19 mouse cellular contexts compared by ENCODE assay signal in the genomic region with DNA sequence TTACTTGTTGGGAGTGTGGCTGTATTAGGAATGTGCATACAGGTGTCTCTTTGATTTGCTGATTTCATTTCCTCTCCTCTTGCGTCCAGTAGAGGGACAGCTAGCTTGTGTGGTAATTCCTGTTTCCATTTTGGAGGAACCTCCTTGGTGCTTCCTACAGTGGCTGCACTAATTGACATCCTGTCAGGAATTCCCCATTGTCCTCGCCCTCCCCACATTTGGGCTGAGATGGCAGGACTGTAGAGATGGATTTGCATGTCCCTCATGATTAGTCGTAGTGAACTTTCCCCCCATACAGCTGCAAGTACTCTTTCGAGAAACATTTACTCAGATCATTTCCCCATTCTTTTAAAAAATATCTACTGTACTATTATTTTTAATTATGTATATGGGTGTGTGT. TPM values are rescaled to one million over a fixed set of nuclear protein-coding genes. Genes with fewer than 3 reads are reported as not detected.
A peak's percentile ranks its signal among the peaks of the same experiment; 100 is the strongest.
DNase-seq lines count a peak whose midpoint lies in the region; ATAC-seq and TF ChIP-seq lines count a peak whose summit lies in the region.
"Had no signal": no experiment of that assay in that cellular context is flagged by ENCODE, and none has a peak within 500 bp of the region (broad histone marks: within the 10 kb centered on the region; RNA-seq: fewer than 3 reads in every experiment).

No protein-coding gene starts in this region.

- H3K9me3 ChIP-seq in limb, embryonic 10.5 days (replicated peaks): no peaks in the 10 kb centered on the region
- H3K9me3 ChIP-seq: embryonic facial prominence, embryonic 10.5 days; heart, embryonic 15.5 days had no signal

- no peaks in the 10 kb centered on the region for H3K36me3 ChIP-seq in liver, adult 2 months (ENCODE audit: control insufficient read depth, insufficient read depth, low read length)
- no peaks in the 10 kb centered on the region for H3K36me3 ChIP-seq in limb, embryonic 10.5 days
- H3K36me3 ChIP-seq: embryonic facial prominence, embryonic 10.5 days; forebrain, embryonic 10.5 days; heart, embryonic 15.5 days; hindbrain, embryonic 10.5 days had no signal

- TF ChIP-seq POLR2A in liver, adult 2 months (IDR thresholded peaks at IDR 0.05; ENCODE audit: extremely low read depth, insufficient read depth, low read length): no peak
- TF ChIP-seq POLR2A in cerebellum, adult 2 months (IDR thresholded peaks at IDR 0.05; ENCODE audit: borderline replicate concordance, insufficient read depth, low read length): no peak

- no peak overlapping the region for H3K4me3 ChIP-seq in liver, adult 2 months (ENCODE audit: insufficient read depth, low read depth, low read length)
- H3K4me3 ChIP-seq in cerebellum, adult 2 months (replicated peaks; ENCODE audit: insufficient read depth, low read depth, low read length): no peak overlapping the region
- no peak overlapping the region for H3K4me3 ChIP-seq in limb, embryonic 10.5 days
- H3K4me3 ChIP-seq: embryonic facial prominence, embryonic 10.5 days; forebrain, embryonic 10.5 days; heart, adult 2 months; heart, embryonic 15.5 days; hindbrain, embryonic 10.5 days had no signal

- no peaks in the 10 kb centered on the region for H3K27me3 ChIP-seq in liver, adult 2 months (ENCODE audit: control insufficient read depth, insufficient read depth, low read length)
- H3K27me3 ChIP-seq in cerebellum, adult 2 months (ENCODE audit: control insufficient read depth, insufficient read depth, low read length): no peaks in the 10 kb centered on the region
- no peaks in the 10 kb centered on the region for H3K27me3 ChIP-seq in limb, embryonic 10.5 days (ENCODE audit: low read depth, poor library complexity, severe bottlenecking)
- H3K27me3 ChIP-seq: heart, embryonic 15.5 days had no signal

- no peaks in the 10 kb centered on the region for H3K4me1 ChIP-seq in liver, adult 2 months (ENCODE audit: control insufficient read depth, insufficient read depth, low read length)
- H3K4me1 ChIP-seq in cerebellum, adult 2 months (ENCODE audit: control insufficient read depth, insufficient read depth, low read length): no peaks in the 10 kb centered on the region
- H3K4me1 ChIP-seq in limb, embryonic 10.5 days: no peaks in the 10 kb centered on the region
- H3K4me1 ChIP-seq: embryonic facial prominence, embryonic 10.5 days; forebrain, embryonic 10.5 days; hindbrain, embryonic 10.5 days had no signal

- WGBS in liver, adult 2 months: 77% methylated on average over 4 of the region's 4 CpGs
- 77% methylated on average over 4 of the region's 4 CpGs for WGBS in cerebellum, adult 2 months
- WGBS in limb, embryonic 10.5 days: 82% methylated on average over 4 of the region's 4 CpGs

- ATAC-seq in granulocyte monocyte progenitor cell, adult 5-6 weeks (replicated peaks; ENCODE audit: poor library complexity, severe bottlenecking): peak; percentile 35; the same call in 1 of the 2 replicates
- ATAC-seq: CD4-positive, CD25-positive, alpha-beta regulatory T cell, adult 4 months; forebrain, embryonic 14.5 days had no signal

- no peaks in the 10 kb centered on the region for H3K79me2 ChIP-seq in liver, adult 2 months (ENCODE audit: control insufficient read depth, insufficient read depth, low read length)

- H3K9ac ChIP-seq in liver, adult 2 months (ENCODE audit: low read depth, low read length): no peak overlapping the region
- H3K9ac ChIP-seq: heart, embryonic 15.5 days; hindbrain, embryonic 14.5 days had no signal

- peak; percentile 3 for DNase-seq in liver, adult 2 months (ENCODE audit: extremely low read depth, low read depth, low spot score)
- DNase-seq in liver: no peak
- peak; percentile 11 to 18 for DNase-seq in spleen, postnatal 36 days (ENCODE audit: low spot score in 2 of 2)
- no peak for DNase-seq in spleen, postnatal 14 days (ENCODE audit: low spot score in 2 of 2)
- no peak for DNase-seq in cerebellum, adult 2 months
- DNase-seq in limb, embryonic 10.5 days (ENCODE audit: low spot score): no peak
- DNase-seq: adrenal gland, postnatal 10 days; cerebellum, adult 11-12 months; cerebellum, postnatal 10 days; gastrocnemius, postnatal 36 days; heart, adult 2 months had no signal

- no peak overlapping the region for H3K27ac ChIP-seq in liver, adult 2 months (replicated peaks; ENCODE audit: insufficient read depth, low read depth, low read length)
- no peak overlapping the region for H3K27ac ChIP-seq in cerebellum, adult 2 months (ENCODE audit: insufficient read depth, low read length)
- no peak overlapping the region for H3K27ac ChIP-seq in limb, embryonic 10.5 days
- H3K27ac ChIP-seq: embryonic facial prominence, embryonic 10.5 days; forebrain, embryonic 10.5 days; heart, adult 2 months; heart, embryonic 15.5 days; hindbrain, embryonic 10.5 days; hindbrain, embryonic 14.5 days had no signal

- TF ChIP-seq CTCF in liver, adult 2 months (IDR thresholded peaks at IDR 0.05; ENCODE audit: low read depth, low read length): no peak
- no peak for TF ChIP-seq CTCF in cerebellum, adult 2 months (IDR thresholded peaks at IDR 0.05; ENCODE audit: borderline replicate concordance, insufficient read depth, low read depth, low read length)

RNA-seq across cellular contexts. Expression of a gene that starts 30.7 kb away (rescaled TPM):
- 9.7 and 14.8 TPM in 2 replicates for total RNA-seq in liver, adult 2 months (2014; rRNA removed)
- 5.4 and 5.5 TPM in 2 replicates for polyA plus RNA-seq in liver, adult 2 months (2012; rRNA removed)
- 63.2 and 74.8 TPM in 2 replicates for total RNA-seq in granulocyte monocyte progenitor cell, adult 5-6 weeks (2014; fragmentation: Nextera tagmentation)
- 94.4 and 95.7 TPM in 2 replicates for total RNA-seq in granulocyte monocyte progenitor cell, adult 5-6 weeks (2017)
- polyA plus RNA-seq in cerebellum, adult 2 months (2012; rRNA removed): 3.5 and 4.0 TPM in 2 replicates
- polyA plus RNA-seq in limb, embryonic 10.5 days (2016; fragmentation: Nextera tagmentation; extraction: Ambion mirVana): 1.2 and 2.0 TPM in 2 replicates

Comparison
In these comparisons a context has a peak if more than half of its experiments do, and no peak if none do; other contexts are left out.
1. DNase-seq: peak in liver, adult 2 months (single experiment) and spleen, postnatal 36 days (2 of 2); none in liver (single experiment), spleen, postnatal 14 days (0 of 2), cerebellum, adult 2 months (0 of 2) and limb, embryonic 10.5 days (single experiment).